11 mouse cellular contexts compared by ENCODE assay signal in genomic region chr5:148508901-148509604, GRCm38 (mm10). TPM values are rescaled to one million over a fixed set of nuclear protein-coding genes. Genes with fewer than 3 reads are reported as not detected.
A peak's percentile ranks its signal among the peaks of the same experiment; 100 is the strongest.
DNase-seq lines count a peak whose midpoint lies in the region; ATAC-seq and TF ChIP-seq lines count a peak whose summit lies in the region.
"Had no signal": no experiment of that assay in that cellular context is flagged by ENCODE, and none has a peak within 500 bp of the region (broad histone marks: within the 10 kb centered on the region; RNA-seq: fewer than 3 reads in every experiment).

No protein-coding gene starts in this region.

- peaks cover 24% of the 10 kb centered on the region for H3K4me1 ChIP-seq in lung, postnatal 0 days (ENCODE audit: insufficient read depth, low read depth, low read length)
- H3K4me1 ChIP-seq: limb, embryonic 12.5 days had no signal

- no peak overlapping the region for H3K9ac ChIP-seq in lung, postnatal 0 days (replicated peaks; ENCODE audit: low read depth)
- H3K9ac ChIP-seq: limb, embryonic 12.5 days had no signal

- no peaks in the 10 kb centered on the region for H3K9me3 ChIP-seq in lung, postnatal 0 days (ENCODE audit: low read length)
- H3K9me3 ChIP-seq: limb, embryonic 12.5 days had no signal

- H3K4me3 ChIP-seq in lung, postnatal 0 days (ENCODE audit: low read depth, low read length) = no peak overlapping the region
- H3K4me3 ChIP-seq: limb, embryonic 12.5 days had no signal

- TF ChIP-seq CTCF in lung, postnatal 0 days (IDR thresholded peaks at IDR 0.05) = no peak

- peak; percentile 42 for DNase-seq in layer of hippocampus, adult 9-11 months
- no peak for DNase-seq in layer of hippocampus, postnatal 14 days (ENCODE audit: low spot score in 2 of 2)
- DNase-seq in c-Kit-positive CD71-positive TER-119-positive erythroid progenitor cells, embryonic 14.5 days (ENCODE audit: low spot score) = peak; percentile 59
- DNase-seq in lung, postnatal 0 days (ENCODE audit: low spot score) = peak; percentile 73
- DNase-seq in splenic B cell, adult 2 months (ENCODE audit: low read depth, low spot score) = peak; percentile 65
- no peak for DNase-seq in ovary, postnatal 10 days (ENCODE audit: low spot score)
- no peak for DNase-seq in thymus, postnatal 36 days
- DNase-seq in kidney, postnatal 4 days = no peak
- DNase-seq: gastrocnemius, postnatal 25 days had no signal

- peaks cover 31% of the 10 kb centered on the region for H3K36me3 ChIP-seq in lung, postnatal 0 days (ENCODE audit: insufficient read depth, low read length)
- peaks cover 6% of the 10 kb centered on the region for H3K36me3 ChIP-seq in splenic B cell, adult 2 months (ENCODE audit: control insufficient read depth, insufficient read depth, low read length, poor library complexity, severe bottlenecking)

- H3K27ac ChIP-seq in lung, postnatal 0 days (ENCODE audit: low read length) = peak overlapping the region; percentile 64
- H3K27ac ChIP-seq: limb, embryonic 12.5 days had no signal

- peak; percentile 88 for ATAC-seq in lung, postnatal 0 days
- ATAC-seq: Patski had no signal

- TF ChIP-seq EP300 in lung, postnatal 0 days (IDR thresholded peaks at IDR 0.05) = peak; percentile 71

- H3K4me2 ChIP-seq in lung, postnatal 0 days (replicated peaks; ENCODE audit: low read depth, low read length) = no peak overlapping the region
- H3K4me2 ChIP-seq: limb, embryonic 12.5 days had no signal

- no peaks in the 10 kb centered on the region for H3K27me3 ChIP-seq in lung, postnatal 0 days (replicated peaks; ENCODE audit: insufficient read depth, low read length)
- H3K27me3 ChIP-seq in splenic B cell, adult 2 months (ENCODE audit: control insufficient read depth, insufficient read depth, low read length, poor library complexity, severe bottlenecking) = no peaks in the 10 kb centered on the region
- H3K27me3 ChIP-seq: limb, embryonic 12.5 days; Patski had no signal

- 64% methylated on average over 11 of the region's 11 CpGs for WGBS in lung, postnatal 0 days

RNA-seq across cellular contexts. Expression of gene Ubl3, which starts 43.5 kb away (rescaled TPM):
- total RNA-seq in layer of hippocampus, postnatal 14 days (2021) = 100 to 1,000 TPM; 198 to 222 TPM
- 161 and 165 TPM in 2 replicates for polyA plus RNA-seq in lung, postnatal 0 days (2015; fragmentation: Nextera tagmentation; extraction: Ambion mirVana)

Comparison
In these comparisons a context has a peak if more than half of its experiments do, and no peak if none do; other contexts are left out.
1. DNase-seq: peak in layer of hippocampus, adult 9-11 months (single experiment), c-Kit-positive CD71-positive TER-119-positive erythroid progenitor cells, embryonic 14.5 days (single experiment), lung, postnatal 0 days (single experiment) and splenic B cell, adult 2 months (single experiment); none in layer of hippocampus, postnatal 14 days (0 of 2), ovary, postnatal 10 days (single experiment), thymus, postnatal 36 days (0 of 2) and kidney, postnatal 4 days (0 of 2).